Mouse (Mus musculus) ovary, postnatal 14 days (tissue): ENCODE results near the gene Nav1.

Source experiments
- DNase-seq: peaks from one replicate; pipeline ENCODE4 v3.0.0; 2022; ENCODE audit warnings: low spot score

Gene Nav1

GRCm38 (mm10) chr1:135550886-135551285 lies 56.2 kb downstream of the Nav1 start:
- DNase-seq, result no peak

GRCm38 (mm10) chr1:135548750-135549149 lies 58.3 kb downstream of the Nav1 start:
- peak; percentile 62 for DNase-seq

- DNase-seq, result no peak
Measured at GRCm38 (mm10) chr1:135546099-135546498, 61.0 kb downstream of the Nav1 start.

- peak; percentile 77 for DNase-seq
Measured at GRCm38 (mm10) chr1:135544504-135545146, 62.5 kb downstream of the Nav1 start.

- DNase-seq, result no peak
Measured at GRCm38 (mm10) chr1:135542841-135543810, 64.0 kb downstream of the Nav1 start.

- no peak for DNase-seq
Measured at GRCm38 (mm10) chr1:135542080-135542479, 65.0 kb downstream of the Nav1 start.

GRCm38 (mm10) chr1:135540270-135540669 lies 66.8 kb downstream of the Nav1 start:
- peak; percentile 93 for DNase-seq

- no peak for DNase-seq
Measured at GRCm38 (mm10) chr1:135538441-135539265, 68.4 kb downstream of the Nav1 start.

GRCm38 (mm10) chr1:135536822-135537221 lies 70.3 kb downstream of the Nav1 start:
- no peak for DNase-seq

GRCm38 (mm10) chr1:135536326-135536725 lies 70.8 kb downstream of the Nav1 start:
- no peak for DNase-seq

GRCm38 (mm10) chr1:135535256-135535655 lies 71.8 kb downstream of the Nav1 start:
- DNase-seq, result no peak

GRCm38 (mm10) chr1:135534782-135535181 lies 72.3 kb downstream of the Nav1 start:
- DNase-seq, result no peak

GRCm38 (mm10) chr1:135534070-135534469 lies 73.0 kb downstream of the Nav1 start:
- no peak for DNase-seq

GRCm38 (mm10) chr1:135532383-135532782 lies 74.7 kb downstream of the Nav1 start:
- DNase-seq, result no peak

GRCm38 (mm10) chr1:135531981-135532380 lies 75.1 kb downstream of the Nav1 start:
- DNase-seq, result no peak

GRCm38 (mm10) chr1:135531081-135531480 lies 76.0 kb downstream of the Nav1 start:
- DNase-seq, result no peak

- no peak for DNase-seq
Measured at GRCm38 (mm10) chr1:135524518-135524860, 82.6 kb downstream of the Nav1 start.

GRCm38 (mm10) chr1:135523780-135524517 lies 83.1 kb downstream of the Nav1 start:
- DNase-seq, result no peak

- no peak for DNase-seq
Measured at GRCm38 (mm10) chr1:135523344-135523743, 83.8 kb downstream of the Nav1 start.

- DNase-seq, result no peak
Measured at GRCm38 (mm10) chr1:135520550-135521168, 86.4 kb downstream of the Nav1 start.

GRCm38 (mm10) chr1:135518661-135519060 lies 88.4 kb downstream of the Nav1 start:
- DNase-seq, result no peak
